Mouse (Mus musculus) retina, adult 2 months (tissue): ENCODE results near the gene Prr32.

Experiments used
- DNase-seq: peaks from one replicate; pipeline ENCODE4 v3.0.0-alpha.2; 2012; ENCODE audit warnings: low read depth, low spot score

Gene Prr32

GRCm38 (mm10) chrX:45090604-45091003, at the start of gene Prr32:
Prr32 (plus strand) TSS chrX:45090904.
- DNase-seq = no peak
